Mouse (Mus musculus): ENCODE measurements around the gene Dyrk1a. TPM values are rescaled to one million over a fixed set of nuclear protein-coding genes. Genes with fewer than 3 reads are reported as not detected.

Dyrk1a gene
- total RNA-seq, 2 experiments from 2014 or later = 88.1 to 92.8 TPM

GRCm38 (mm10) chr16:94731027-94731426 lies 161.2 kb downstream of the Dyrk1a start:
- intact Hi-C loops (cut with DNase I) = no loop called here
- no peak for DNase-seq (ENCODE audit: low spot score in 2 of 2)

- DNase-seq (ENCODE audit: low spot score in 2 of 2) = no peak
- intact Hi-C loops (cut with DNase I) = no loop called here
These were observed 165.7 kb downstream of the Dyrk1a start for GRCm38 (mm10) chr16:94735472-94735871.

GRCm38 (mm10) chr16:94736462-94737358 lies 166.9 kb downstream of the Dyrk1a start:
- intact Hi-C loops (cut with DNase I) = no loop called here
- DNase-seq (ENCODE audit: low spot score in 2 of 2) = no peak

- DNase-seq (ENCODE audit: low spot score in 2 of 2) = no peak
- intact Hi-C loops (cut with DNase I) = no loop called here
These were observed 167.5 kb downstream of the Dyrk1a start for GRCm38 (mm10) chr16:94737359-94737687.

DNA sequence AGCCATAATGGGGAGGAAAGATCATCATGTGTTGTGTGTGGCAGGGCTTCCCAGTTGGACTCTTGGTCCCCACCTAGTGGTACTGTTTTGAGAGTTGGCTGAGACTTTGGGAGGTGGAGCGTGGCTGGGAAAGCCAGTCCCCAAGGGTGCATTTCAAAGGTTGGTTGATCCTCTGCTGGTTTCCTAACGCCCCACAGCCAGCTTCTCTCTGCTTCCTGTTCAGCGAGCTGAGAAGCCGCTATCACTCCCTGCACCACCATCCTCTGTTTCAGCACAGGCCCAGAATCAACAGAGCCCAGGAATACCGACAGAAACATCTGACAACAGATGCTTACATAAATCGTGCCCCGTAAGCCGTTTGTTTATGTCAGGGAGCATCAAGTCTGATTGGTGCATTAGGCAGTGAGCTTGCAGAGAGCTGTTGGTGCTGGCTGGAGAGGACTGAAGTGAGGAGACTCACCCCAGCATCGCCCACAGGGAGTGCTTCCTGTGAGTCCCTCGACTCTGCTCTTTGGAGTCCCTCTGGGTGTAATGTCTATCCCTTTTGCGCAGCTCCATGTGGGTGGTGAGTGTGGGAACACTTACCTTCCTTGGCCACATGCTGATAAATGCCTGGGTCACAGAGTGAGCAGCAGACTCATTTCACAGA lies 174.2 kb downstream of the Dyrk1a start:
- DNase-seq (ENCODE audit: low spot score in 2 of 2) = peak; percentile 49 to 67
- intact Hi-C loops (cut with DNase I) = no loop called here

- no peak for DNase-seq (ENCODE audit: low spot score in 2 of 2)
- intact Hi-C loops (cut with DNase I) = no loop called here
These were observed 175.2 kb downstream of the Dyrk1a start for GRCm38 (mm10) chr16:94745016-94745415.

Other genes with a start within 250 kb of the Dyrk1a start
- not detected for gene Ripply3, start 241.6 kb upstream of the Dyrk1a start, total RNA-seq (2021)
- 100 to 1,000 TPM; 933 to 947 TPM for gene Ttc3, start 199.4 kb upstream of the Dyrk1a start, total RNA-seq (2021)
- 10 to 100 TPM; 36.6 to 42.6 TPM for gene Pigp, start 198.2 kb upstream of the Dyrk1a start, total RNA-seq (2021)
- gene Vps26c, start 43.2 kb upstream of the Dyrk1a start, total RNA-seq (2021) = 10 to 100 TPM; 29.4 to 33.7 TPM